Mouse (Mus musculus) testis, adult 2 months (tissue): ENCODE results near the gene E030018B13Rik. TPM values are rescaled to one million over a fixed set of nuclear protein-coding genes. Genes with fewer than 3 reads are reported as not detected.

ENCODE experiments used
- H3K27ac ChIP-seq: fragments of 200-500 bp; 2 replicates; pipeline ENCODE4 v1.5.1; 2012; ENCODE audit warnings: low read depth, low read length; ENCODE audit not compliant: control insufficient read depth, insufficient read depth
- H3K27me3 ChIP-seq: fragments of 200-500 bp; 2 replicates; pipeline ENCODE4 v1.6.1; 2012; ENCODE audit warnings: mild to moderate bottlenecking, low read length, moderate library complexity; ENCODE audit not compliant: control insufficient read depth, insufficient read depth
- H3K36me3 ChIP-seq: fragments of 200-500 bp; 2 replicates; pipeline ENCODE4 v1.6.1; 2012; ENCODE audit warnings: mild to moderate bottlenecking, low read length; ENCODE audit not compliant: control insufficient read depth, insufficient read depth
- H3K4me1 ChIP-seq: fragments of 200-500 bp; 2 replicates; pipeline ENCODE4 v1.6.1; 2012; ENCODE audit warnings: low read length; ENCODE audit not compliant: control insufficient read depth, insufficient read depth
- H3K4me3 ChIP-seq: fragments of 200-500 bp; 2 replicates; pipeline ENCODE4 v1.5.1; 2012; ENCODE audit warnings: low read depth, mild to moderate bottlenecking, low read length, moderate library complexity, mixed read lengths; ENCODE audit not compliant: control insufficient read depth
- CTCF ChIP-seq: fragments of 200-500 bp; IDR thresholded peaks from 2 replicates; pipeline ENCODE4 v1.5.1; 2012; ENCODE audit warnings: low read depth, mild to moderate bottlenecking, inconsistent platforms, low read length, moderate library complexity; ENCODE audit not compliant: control insufficient read depth, insufficient read depth, insufficient replicate concordance
- POLR2A ChIP-seq: fragments of 200-500 bp; IDR thresholded peaks from 2 replicates; pipeline ENCODE4 v1.6.1; 2012; ENCODE audit warnings: low read depth, mild to moderate bottlenecking, inconsistent platforms, low read length, moderate library complexity; ENCODE audit not compliant: control insufficient read depth
- polyA plus RNA-seq: library from polyadenylated mRNA; depleted of rRNA; stranded (reverse); fragments of >200 nt; gene quantifications from 2 replicates; pipeline ENCODE4 v1.2.3, GENCODE M21; 2012; rRNA removed

The E030018B13Rik gene
- polyA plus RNA-seq, 1 experiment = not detected

GRCm38 (mm10) chr7:63965635-63966418, 49.2 kb downstream of the E030018B13Rik start:
- Histone ChIP-seq H3K27me3 (no peaks in the 10 kb centered on the region), H3K27ac (no peak overlapping the region), H3K36me3 (no peaks in the 10 kb centered on the region), H3K4me3 (no peak overlapping the region), H3K4me1 (no peaks in the 10 kb centered on the region)
- TF ChIP-seq POLR2A (no peak), CTCF (no peak)

GRCm38 (mm10) chr7:63969941-63970340, 53.3 kb downstream of the E030018B13Rik start:
- H3K27me3 ChIP-seq = no peaks in the 10 kb centered on the region
- H3K4me1 ChIP-seq = no peaks in the 10 kb centered on the region
- TF ChIP-seq CTCF (no peak), POLR2A (no peak)
- no peak overlapping the region for H3K27ac ChIP-seq
- no peak overlapping the region for H3K4me3 ChIP-seq
- H3K36me3 ChIP-seq = no peaks in the 10 kb centered on the region

Other genes with a start within 250 kb of the E030018B13Rik start
- gene Klf13, start 22.1 kb downstream of the E030018B13Rik start, polyA plus RNA-seq = 2.8 and 3.8 TPM in 2 replicates
- 1.9 and 2.1 TPM in 2 replicates for gene Trpm1, start 237.0 kb downstream of the E030018B13Rik start, polyA plus RNA-seq